Mouse (Mus musculus) bone marrow macrophage, adult 2 months (primary cell): ENCODE measurements around the gene Olfr490.

Experiments used
- CTCF ChIP-seq: IDR thresholded peaks from 2 replicates; pipeline ENCODE4 v1.5.1; 2012; ENCODE audit warnings: low read depth, mild to moderate bottlenecking, low read length, moderate library complexity
- POLR2A ChIP-seq: IDR thresholded peaks from 2 replicates; pipeline ENCODE4 v1.6.1; 2012; ENCODE audit warnings: mild to moderate bottlenecking, low read depth, low read length, borderline replicate concordance

- TF ChIP-seq CTCF: no peak
- TF ChIP-seq POLR2A: no peak
Observed at GRCm38 (mm10) chr7:108323574-108323973, 34.8 kb upstream of the Olfr490 start, which contains the start of gene Olfr492.
